ENCODE assay signal across 13 mouse cellular contexts in genomic region chr13:97208112-97208478, GRCm38 (mm10). TPM values are rescaled to one million over a fixed set of nuclear protein-coding genes. Genes with fewer than 3 reads are reported as not detected.
DNase-seq lines count a peak whose midpoint lies in the region; ATAC-seq lines count a peak whose summit lies in the region.
"Had no signal": no experiment of that assay in that cellular context is flagged by ENCODE, and none has a peak within 500 bp of the region (broad histone marks: within the 10 kb centered on the region; RNA-seq: fewer than 3 reads in every experiment).

No protein-coding gene starts in this region.

- 0 out of 2 replicates have a peak, but pooled peaks cover 5% of the 10 kb centered on the region for H3K4me1 ChIP-seq in midbrain, embryonic 14.5 days (ENCODE audit: control insufficient read depth, insufficient read depth, low read length)

- H3K4me2 ChIP-seq in midbrain, embryonic 14.5 days (ENCODE audit: low read length), result no peak overlapping the region
- H3K4me2 ChIP-seq: limb, embryonic 12.5 days; midbrain, embryonic 15.5 days had no signal

- H3K9ac ChIP-seq in midbrain, embryonic 14.5 days (replicated peaks; ENCODE audit: low read length), result no peak overlapping the region
- H3K9ac ChIP-seq: limb, embryonic 12.5 days; midbrain, embryonic 15.5 days had no signal

- no peak overlapping the region for H3K27ac ChIP-seq in midbrain, embryonic 14.5 days (replicated peaks; ENCODE audit: low read depth, low read length)
- H3K27ac ChIP-seq: limb, embryonic 12.5 days; midbrain, embryonic 15.5 days had no signal

- H3K4me3 ChIP-seq in midbrain, embryonic 14.5 days (replicated peaks; ENCODE audit: low read depth, low read length), result no peak overlapping the region
- H3K4me3 ChIP-seq: limb, embryonic 12.5 days; midbrain, embryonic 15.5 days had no signal

- no peaks in the 10 kb centered on the region for H3K9me3 ChIP-seq in midbrain, embryonic 14.5 days (ENCODE audit: control insufficient read depth, low read length)
- H3K9me3 ChIP-seq: limb, embryonic 12.5 days; midbrain, embryonic 15.5 days had no signal

- 64% methylated on average over 7 of the region's 7 CpGs for WGBS in midbrain, embryonic 14.5 days

- H3K27me3 ChIP-seq in midbrain, embryonic 14.5 days (ENCODE audit: control insufficient read depth, insufficient read depth, low read length), result no peaks in the 10 kb centered on the region
- H3K27me3 ChIP-seq: limb, embryonic 12.5 days; midbrain, embryonic 15.5 days had no signal

- H3K36me3 ChIP-seq in midbrain, embryonic 14.5 days (ENCODE audit: control insufficient read depth, insufficient read depth, low read length), result no peaks in the 10 kb centered on the region
- H3K36me3 ChIP-seq: limb, embryonic 12.5 days; midbrain, embryonic 15.5 days had no signal

- DNase-seq in 416B (ENCODE audit: low read depth), result peak; percentile 52
- DNase-seq in CD8-positive naive resting alpha-beta T cell, adult 2 months (ENCODE audit: low read depth in 2 of 2, low spot score in 2 of 2), result peak; percentile 64 to 71
- DNase-seq in natural killer cell, adult 2 months (ENCODE audit: low spot score in 2 of 2), result peak; percentile 61 to 66
- no peak for DNase-seq in c-Kit-positive CD71-positive TER-119-positive erythroid progenitor cells, embryonic 14.5 days (ENCODE audit: low spot score)
- DNase-seq in frontal cortex, postnatal 25 days (ENCODE audit: low spot score in 2 of 2), result no peak
- DNase-seq in midbrain, embryonic 14.5 days, result no peak
- no peak for DNase-seq in kidney, adult 8-10 months
- DNase-seq: cerebellum, adult 9-10 months; kidney, postnatal 36 days; right cerebral cortex, adult 18-20 months had no signal

- peak; percentile 67 to 77 for ATAC-seq in hematopoietic stem cell, adult 5-6 weeks (replicated peaks in 1 of 2; ENCODE audit: insufficient read depth in 1 of 2, low FRiP score in 2 of 2, low TSS enrichment in 1 of 2, low read depth in 1 of 2, poor library complexity in 2 of 2, severe bottlenecking in 2 of 2)
- no peak for ATAC-seq in midbrain, embryonic 14.5 days (ENCODE audit: low FRiP score, low TSS enrichment)
- ATAC-seq: midbrain, embryonic 15.5 days had no signal

RNA-seq across cellular contexts. Expression of gene Hexb, which starts 9.9 kb away (rescaled TPM):
- total RNA-seq in hematopoietic stem cell, adult 5-6 weeks (2017), result 36.3 and 44.5 TPM in 2 replicates
- polyA plus RNA-seq in midbrain, embryonic 14.5 days (2014; fragmentation: Nextera tagmentation; extraction: Ambion mirVana), result 32.4 and 38.7 TPM in 2 replicates

RNA-seq across cellular contexts. Expression of gene Enc1, which starts 32.8 kb away (rescaled TPM):
- total RNA-seq in hematopoietic stem cell, adult 5-6 weeks (2017), result 4.5 and 5.5 TPM in 2 replicates
- 94.2 and 99.0 TPM in 2 replicates for polyA plus RNA-seq in midbrain, embryonic 14.5 days (2014; fragmentation: Nextera tagmentation; extraction: Ambion mirVana)

Comparison
In these comparisons a context has a peak if more than half of its experiments do, and no peak if none do; other contexts are left out.
1. DNase-seq: peak in 416B (single experiment), CD8-positive naive resting alpha-beta T cell, adult 2 months (2 of 2) and natural killer cell, adult 2 months (2 of 2); none in c-Kit-positive CD71-positive TER-119-positive erythroid progenitor cells, embryonic 14.5 days (single experiment), frontal cortex, postnatal 25 days (0 of 2), midbrain, embryonic 14.5 days (single experiment) and kidney, adult 8-10 months (0 of 2).